Mouse (Mus musculus) midbrain, embryonic 11.5 days (tissue): ENCODE measurements around the gene Dnajb8. TPM values are rescaled to one million over a fixed set of nuclear protein-coding genes. Genes with fewer than 3 reads are reported as not detected.

Experiments used
- ATAC-seq: fragments of 200-750 bp; cut with Nextera tagmentation; 2 replicates; pipeline ENCODE4 v1.8.0; 2017; ENCODE audit warnings: moderate TSS enrichment, moderate library complexity; ENCODE audit not compliant: low FRiP score
- DNase-seq: peaks from one replicate; pipeline ENCODE4 v3.0.0; 2015; ENCODE audit warnings: low spot score; ENCODE audit errors: missing footprints
- H3K27ac ChIP-seq: fragments of 300-500 bp; sonication (generic); 2 replicates; pipeline ENCODE4 v1.5.1; 2014; ENCODE audit warnings: low read depth, low read length
- H3K27me3 ChIP-seq: fragments of 300-500 bp; sonication (generic); 2 replicates; pipeline ENCODE4 v1.6.1; 2014; ENCODE audit warnings: mild to moderate bottlenecking, low read length, moderate library complexity, mixed read lengths; ENCODE audit not compliant: control insufficient read depth, insufficient read depth
- H3K36me3 ChIP-seq: fragments of 300-500 bp; sonication (generic); 2 replicates; pipeline ENCODE4 v1.6.1; 2014; ENCODE audit warnings: mild to moderate bottlenecking, low read length, moderate library complexity, mixed read lengths; ENCODE audit not compliant: control insufficient read depth, insufficient read depth
- H3K4me1 ChIP-seq: fragments of 300-500 bp; sonication (generic); 2 replicates; pipeline ENCODE4 v1.6.1; 2014; ENCODE audit warnings: low read length; ENCODE audit not compliant: control insufficient read depth, insufficient read depth
- H3K4me2 ChIP-seq: fragments of 300-500 bp; sonication (generic); 2 replicates; pipeline ENCODE4 v1.6.1; 2014; ENCODE audit warnings: mild to moderate bottlenecking, moderate library complexity
- H3K4me3 ChIP-seq: fragments of 300-500 bp; sonication (generic); 2 replicates; pipeline ENCODE4 v1.5.1; 2014; ENCODE audit warnings: low read depth, low read length
- H3K9ac ChIP-seq: fragments of 300-500 bp; sonication (generic); 2 replicates; pipeline ENCODE4 v1.6.1; 2014; ENCODE audit warnings: low read length
- H3K9me3 ChIP-seq: fragments of 300-500 bp; sonication (generic); 2 replicates; pipeline ENCODE4 v1.6.1; 2016; ENCODE audit warnings: low read length; ENCODE audit not compliant: control insufficient read depth
- WGBS: fragments of 180-500 bp; shearing (Covaris S2); extraction: QIAGEN DNeasy Blood & Tissue Kit; methylation state at CpG from one replicate; pipeline ENCODE4 v1.1.7; 2014; 5-methylcytosine and 5-hydroxymethylcytosine counted together
- polyA plus RNA-seq: library from polyadenylated mRNA; unstranded; fragments of >200 nt; fragmentation: Nextera tagmentation; extraction: Ambion mirVana; gene quantifications from 2 replicates; pipeline ENCODE4 v1.2.1, GENCODE M21; 2014

Dnajb8 gene
- polyA plus RNA-seq, 1 experiment from 2014 or later, result not detected

DNA sequence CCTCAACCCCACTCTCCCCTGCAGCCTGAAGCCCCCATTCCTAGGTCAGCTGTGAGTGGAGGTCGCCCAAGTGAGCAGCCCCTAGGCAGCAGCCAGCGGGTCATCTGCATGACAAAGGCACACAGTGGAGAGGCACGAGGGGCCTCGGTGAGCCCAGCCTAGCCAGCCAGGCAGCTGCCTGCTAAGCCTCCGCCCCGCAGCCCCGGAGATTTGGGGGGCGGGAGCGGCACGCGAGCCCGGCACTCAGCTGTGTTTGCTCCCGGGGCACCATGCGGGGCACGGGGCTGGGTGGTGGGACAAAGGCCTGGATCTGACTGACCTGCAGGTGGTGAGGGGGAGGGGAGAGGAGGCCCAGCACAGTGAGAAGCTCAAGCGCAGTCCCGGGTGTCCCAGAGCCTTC, 13.9 kb downstream of the Dnajb8 start:
- WGBS, result 0% methylated on average over 17 of the region's 17 CpGs
- peaks cover 10% of the 10 kb centered on the region for H3K27me3 ChIP-seq
- H3K4me1 ChIP-seq, result peaks cover 10% of the 10 kb centered on the region
- ATAC-seq, result peak; percentile 92
- H3K36me3 ChIP-seq, result no peaks in the 10 kb centered on the region
- peak overlapping the region; percentile 34 for H3K4me2 ChIP-seq
- H3K9me3 ChIP-seq, result no peaks in the 10 kb centered on the region
- peak overlapping the region; percentile 31 for H3K9ac ChIP-seq
- peak; percentile 96 for DNase-seq
- H3K4me3 ChIP-seq, result 0 out of 2 replicates have a peak overlapping the region, but pooled peaks have one; percentile 4
- H3K27ac ChIP-seq, result 0 out of 2 replicates have a peak overlapping the region, but pooled peaks have one; percentile 30

DNA sequence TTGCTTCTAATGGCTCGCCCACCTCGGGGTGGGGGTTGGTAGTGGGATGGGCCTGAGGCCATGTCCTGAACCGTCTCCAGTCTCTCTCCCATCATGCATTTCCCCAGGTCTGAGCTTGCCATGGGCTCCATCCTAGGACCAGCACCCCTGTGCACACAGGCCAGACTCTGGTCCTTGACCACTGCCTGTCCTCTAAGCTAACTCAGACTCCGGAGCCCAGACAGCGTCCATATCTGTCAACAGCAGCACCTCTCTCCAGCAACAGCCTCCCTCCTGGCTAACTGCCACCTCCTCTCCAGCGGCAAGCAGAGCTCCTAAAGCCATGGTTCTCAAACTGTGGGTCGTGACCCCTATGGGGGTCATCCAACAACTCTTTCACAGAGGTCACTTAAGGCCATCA, 14.4 kb downstream of the Dnajb8 start:
- Histone ChIP-seq H3K27me3 (peaks cover 10% of the 10 kb centered on the region), H3K36me3 (no peaks in the 10 kb centered on the region), H3K9me3 (no peaks in the 10 kb centered on the region), H3K4me1 (peaks cover 10% of the 10 kb centered on the region), H3K4me2 (peak overlapping the region; percentile 34), H3K27ac (peak overlapping the region; percentile 30; the same call in 1 of the 2 replicates), H3K4me3 (no peak overlapping the region), H3K9ac (peak overlapping the region; percentile 31)
- WGBS, result 11% methylated on average over 7 of the region's 7 CpGs
- DNase-seq (no peak), ATAC-seq (peak; percentile 57; the same call in 1 of the 2 replicates)

DNA sequence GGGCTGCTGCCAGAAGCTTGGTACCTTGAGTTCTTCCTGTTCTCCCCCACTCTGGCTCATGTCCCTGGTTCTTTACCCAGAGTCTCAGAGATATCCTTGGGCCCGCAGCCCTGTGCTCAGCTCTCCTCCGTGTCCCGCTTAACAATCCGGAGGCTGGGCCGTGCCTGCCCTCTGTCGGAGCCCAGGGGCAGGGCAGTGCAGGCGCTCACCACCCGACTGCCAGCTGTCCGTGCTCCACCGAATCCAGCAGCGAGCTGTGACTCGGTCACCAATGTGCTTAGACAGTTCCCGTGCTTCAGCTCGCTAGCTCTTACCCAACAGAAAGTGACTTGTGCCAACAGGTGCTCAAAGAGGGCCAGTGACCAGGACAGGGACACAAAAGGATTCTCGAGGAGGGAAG, 20.5 kb downstream of the Dnajb8 start:
- Histone ChIP-seq H3K4me3 (no peak overlapping the region), H3K36me3 (no peaks in the 10 kb centered on the region), H3K27ac (no peak overlapping the region), H3K9ac (no peak overlapping the region), H3K27me3 (peaks cover 15% of the 10 kb centered on the region), H3K4me1 (0 out of 2 replicates have a peak, but pooled peaks cover 3% of the 10 kb centered on the region), H3K4me2 (no peak overlapping the region), H3K9me3 (no peaks in the 10 kb centered on the region)
- peak; percentile 81 for ATAC-seq
- WGBS, result 2% methylated on average over 15 of the region's 15 CpGs
- DNase-seq, result peak; percentile 96

DNA sequence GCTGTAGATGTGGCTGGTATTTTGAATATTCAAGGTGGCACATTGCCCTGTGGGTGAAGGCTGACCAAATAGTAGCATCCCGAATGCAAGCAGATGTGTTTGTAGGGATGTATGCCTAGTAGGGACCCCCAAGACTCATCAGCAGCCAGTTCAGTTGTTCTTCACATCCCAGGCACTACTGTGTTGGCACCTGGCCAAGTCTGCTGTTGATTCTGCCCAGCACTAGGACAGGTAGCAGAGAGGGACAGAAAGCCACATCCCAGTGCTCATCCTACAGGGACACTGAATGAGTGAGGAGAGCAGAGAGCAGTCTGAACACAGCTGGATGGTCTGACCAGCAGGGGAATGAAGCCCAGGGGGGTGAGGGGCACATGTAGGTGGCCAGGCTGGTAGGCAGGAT, 27.2 kb downstream of the Dnajb8 start:
- no peak overlapping the region for H3K4me3 ChIP-seq
- DNase-seq, result no peak
- H3K27me3 ChIP-seq, result no peaks in the 10 kb centered on the region
- no peaks in the 10 kb centered on the region for H3K9me3 ChIP-seq
- no peak for ATAC-seq
- no peak overlapping the region for H3K4me2 ChIP-seq
- H3K27ac ChIP-seq, result no peak overlapping the region
- no peak overlapping the region for H3K9ac ChIP-seq
- 86% methylated on average over 1 of the region's 1 CpGs for WGBS
- no peaks in the 10 kb centered on the region for H3K4me1 ChIP-seq
- H3K36me3 ChIP-seq, result no peaks in the 10 kb centered on the region

DNA sequence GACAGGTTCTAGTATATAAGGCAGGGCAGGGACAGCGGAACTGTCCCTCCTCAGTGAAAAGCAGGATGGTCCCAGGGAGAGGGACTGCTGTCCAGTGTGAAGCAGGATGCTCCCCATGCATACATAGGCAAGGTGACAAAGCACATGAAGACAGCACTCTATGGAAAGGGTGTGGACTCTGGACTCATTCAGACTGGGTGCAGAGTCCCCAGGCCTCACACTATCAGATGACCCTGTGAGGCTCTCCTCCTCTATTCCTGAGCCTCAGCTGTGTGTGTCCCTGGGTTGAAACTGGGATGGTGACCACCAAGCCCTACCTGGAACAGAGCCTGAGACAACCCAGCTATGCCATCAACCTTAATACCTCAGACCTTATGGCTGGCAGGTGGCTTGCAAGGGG, 29.3 kb downstream of the Dnajb8 start:
- H3K4me2 ChIP-seq, result no peak overlapping the region
- no peaks in the 10 kb centered on the region for H3K36me3 ChIP-seq
- no peak overlapping the region for H3K4me3 ChIP-seq
- ATAC-seq (no peak), DNase-seq (no peak)
- H3K27ac ChIP-seq, result no peak overlapping the region
- 94% methylated on average over 1 of the region's 1 CpGs for WGBS
- H3K9me3 ChIP-seq, result no peaks in the 10 kb centered on the region
- no peaks in the 10 kb centered on the region for H3K27me3 ChIP-seq
- no peak overlapping the region for H3K9ac ChIP-seq
- H3K4me1 ChIP-seq, result no peaks in the 10 kb centered on the region

DNA sequence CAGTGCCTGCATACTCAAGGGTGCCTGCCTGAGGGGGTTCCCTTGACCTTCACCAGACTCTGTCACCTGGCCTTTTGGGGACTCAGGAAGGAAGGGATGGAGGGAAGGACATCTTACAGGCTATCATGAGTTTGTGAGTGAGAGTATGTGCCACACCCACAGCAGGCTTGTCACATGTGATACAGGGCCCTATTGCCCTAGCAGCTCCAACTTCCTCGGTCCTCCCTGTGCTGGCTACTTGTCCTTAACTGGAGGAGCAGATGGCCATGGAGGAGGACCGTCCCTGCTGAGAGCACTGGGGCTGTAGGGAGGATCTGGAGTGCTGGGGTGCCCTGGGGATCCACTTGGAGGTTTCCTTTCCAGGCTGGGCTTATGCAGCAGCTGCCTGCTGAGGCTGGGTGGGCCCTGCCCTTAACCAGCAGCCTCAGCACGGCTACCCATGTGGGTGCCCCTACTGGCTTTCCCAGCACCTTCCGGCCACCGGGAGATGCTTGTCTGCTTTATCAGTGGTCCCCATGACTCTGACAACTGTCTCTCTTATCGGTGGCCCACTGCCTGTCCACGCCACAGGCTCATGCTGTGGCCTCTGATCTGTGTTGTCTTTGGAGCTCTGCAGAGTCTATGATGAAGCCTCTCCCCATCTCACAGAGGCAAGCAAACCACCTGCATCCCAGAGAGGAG, 29.9 kb downstream of the Dnajb8 start:
- no peaks in the 10 kb centered on the region for H3K27me3 ChIP-seq
- no peaks in the 10 kb centered on the region for H3K36me3 ChIP-seq
- H3K4me2 ChIP-seq, result no peak overlapping the region
- H3K4me1 ChIP-seq, result no peaks in the 10 kb centered on the region
- no peak for ATAC-seq
- WGBS, result 80% methylated on average over 7 of the region's 7 CpGs
- no peak overlapping the region for H3K27ac ChIP-seq
- no peak overlapping the region for H3K9ac ChIP-seq
- no peak overlapping the region for H3K4me3 ChIP-seq
- H3K9me3 ChIP-seq, result no peaks in the 10 kb centered on the region
- DNase-seq, result no peak

DNA sequence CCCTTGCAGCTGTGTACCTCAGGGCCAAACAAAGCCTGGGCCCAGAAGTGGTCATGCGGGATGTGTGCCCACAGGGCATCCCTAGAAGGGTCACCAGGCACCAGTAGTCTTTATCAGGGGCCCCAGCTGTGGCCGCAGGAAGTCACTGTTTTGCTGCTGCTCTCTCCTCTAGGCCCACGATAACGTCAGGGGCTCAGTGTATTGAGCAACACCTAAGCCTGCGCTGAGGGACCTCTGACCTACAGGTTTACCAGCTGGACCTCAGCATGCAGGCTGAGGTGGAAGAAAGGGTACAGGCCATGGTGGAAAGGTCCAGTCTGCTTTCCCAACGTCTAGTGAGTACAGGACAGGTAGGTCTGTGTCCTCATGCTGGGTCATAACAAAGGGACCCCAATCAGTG, 32.0 kb downstream of the Dnajb8 start:
- no peak for DNase-seq
- 73% methylated on average over 6 of the region's 6 CpGs for WGBS
- no peak overlapping the region for H3K4me2 ChIP-seq

DNA sequence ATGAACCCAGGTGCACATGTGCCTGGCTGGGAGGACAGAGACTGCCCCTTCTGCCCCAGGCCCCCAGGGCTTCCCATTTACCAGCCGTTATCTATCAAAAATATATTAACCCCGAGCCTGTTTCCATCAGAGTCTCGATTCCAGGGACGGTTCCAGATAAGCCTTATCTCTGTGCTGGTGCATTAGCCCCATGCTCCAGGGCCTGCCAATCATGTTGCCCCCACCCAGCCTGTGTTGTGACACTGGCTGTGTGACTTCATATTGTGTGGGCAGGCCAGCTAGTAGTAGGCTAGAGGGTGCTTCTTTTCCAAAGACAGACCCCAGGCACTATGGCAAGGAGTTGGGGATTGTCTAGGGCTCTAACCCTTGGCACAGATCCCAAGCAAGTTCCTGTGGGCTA, 33.4 kb downstream of the Dnajb8 start:
- H3K4me2 ChIP-seq, result no peak overlapping the region
- H3K4me3 ChIP-seq, result no peak overlapping the region
- WGBS, result 76% methylated on average over 4 of the region's 4 CpGs
- no peak overlapping the region for H3K9ac ChIP-seq
- H3K27ac ChIP-seq, result no peak overlapping the region
- ATAC-seq (no peak), DNase-seq (no peak)
- no peaks in the 10 kb centered on the region for H3K36me3 ChIP-seq
- no peaks in the 10 kb centered on the region for H3K27me3 ChIP-seq
- H3K9me3 ChIP-seq, result no peaks in the 10 kb centered on the region
- no peaks in the 10 kb centered on the region for H3K4me1 ChIP-seq

More for the DNA sequence above, 32.0 kb downstream of the Dnajb8 start:
- Histone ChIP-seq H3K27ac (no peak overlapping the region), H3K27me3 (no peaks in the 10 kb centered on the region), H3K4me1 (no peaks in the 10 kb centered on the region), H3K9ac (no peak overlapping the region), H3K9me3 (no peaks in the 10 kb centered on the region), H3K4me3 (no peak overlapping the region), H3K36me3 (no peaks in the 10 kb centered on the region)
- ATAC-seq, result no peak

DNA sequence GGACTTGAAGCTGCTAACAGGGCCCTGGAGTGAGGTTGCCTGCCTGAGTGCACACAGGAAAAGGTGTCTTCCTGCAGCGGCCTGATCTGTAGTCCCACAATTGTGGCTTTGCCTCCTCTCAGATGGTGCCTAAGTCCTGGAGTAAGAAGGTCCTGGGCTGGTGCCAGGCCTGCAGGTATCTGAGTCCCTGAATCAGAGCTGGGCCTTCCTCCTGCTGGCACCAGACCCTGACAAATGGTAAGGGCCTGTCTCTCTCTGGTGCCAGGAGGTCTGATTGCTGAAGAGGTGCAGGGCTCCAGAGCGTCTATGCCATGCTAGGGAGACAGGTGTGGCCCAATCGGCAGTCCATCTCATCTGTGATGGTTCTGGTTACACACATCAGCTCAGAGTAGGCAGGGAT, 37.6 kb downstream of the Dnajb8 start:
- WGBS, result 89% methylated on average over 3 of the region's 3 CpGs
- H3K4me1 ChIP-seq, result 0 out of 2 replicates have a peak, but pooled peaks cover 5% of the 10 kb centered on the region
- no peaks in the 10 kb centered on the region for H3K9me3 ChIP-seq
- H3K36me3 ChIP-seq, result no peaks in the 10 kb centered on the region
- no peak overlapping the region for H3K4me3 ChIP-seq
- no peak overlapping the region for H3K4me2 ChIP-seq
- no peak overlapping the region for H3K27ac ChIP-seq
- no peak overlapping the region for H3K9ac ChIP-seq
- no peak for ATAC-seq
- H3K27me3 ChIP-seq, result no peaks in the 10 kb centered on the region
- DNase-seq, result no peak
